In the genomic region with DNA sequence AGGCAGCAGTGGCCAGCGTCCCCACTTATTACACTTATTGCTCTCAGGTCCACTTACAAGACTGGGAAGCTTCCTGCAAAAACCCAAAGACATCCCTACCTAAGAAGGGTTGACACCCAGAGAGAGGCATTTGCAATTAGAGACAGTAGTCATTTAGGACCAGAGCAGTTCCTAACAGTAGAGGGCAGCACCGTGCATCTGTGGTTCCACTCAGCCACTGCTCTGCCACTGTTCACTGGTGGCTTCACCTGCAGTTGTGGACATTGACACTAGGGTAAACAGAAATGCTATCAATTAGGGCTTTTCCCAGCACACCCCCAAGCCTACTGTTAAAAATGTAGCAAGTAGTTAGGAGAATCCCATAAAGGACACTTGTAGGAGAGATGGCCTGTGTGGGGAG, we compare ENCODE assay signal across 8 mouse cellular contexts. TPM values are rescaled to one million over a fixed set of nuclear protein-coding genes. Genes with fewer than 3 reads are reported as not detected.
DNase-seq lines count a peak whose midpoint lies in the region; ATAC-seq and TF ChIP-seq lines count a peak whose summit lies in the region.

No protein-coding gene starts in this region.

- ATAC-seq in forebrain, embryonic 15.5 days (replicated peaks) = no peak; the same call in 1 of the 2 replicates
- ATAC-seq in megakaryocyte, adult 5-6 weeks (ENCODE audit: poor library complexity, severe bottlenecking) = peak; percentile 94

- no peaks in the 10 kb centered on the region for H3K36me3 ChIP-seq in forebrain, embryonic 10.5 days (replicated peaks)
- no peaks in the 10 kb centered on the region for H3K36me3 ChIP-seq in forebrain, embryonic 15.5 days

- H3K4me2 ChIP-seq in forebrain, embryonic 15.5 days (replicated peaks) = no peak overlapping the region

- intact Hi-C loops in heart, postnatal 10 days (cut with DNase I) = loop anchor here (1.0 kb wide), 1 partner anchor 112 kb away; no protein-coding TSS in a partner anchor

- no peaks in the 10 kb centered on the region for H3K27me3 ChIP-seq in forebrain, embryonic 10.5 days (ENCODE audit: poor library complexity, severe bottlenecking)
- H3K27me3 ChIP-seq in forebrain, embryonic 15.5 days = no peaks in the 10 kb centered on the region

- H3K9me3 ChIP-seq in forebrain, embryonic 10.5 days = no peaks in the 10 kb centered on the region
- H3K9me3 ChIP-seq in forebrain, embryonic 15.5 days = no peaks in the 10 kb centered on the region

- no peak overlapping the region for H3K27ac ChIP-seq in forebrain, embryonic 10.5 days
- H3K27ac ChIP-seq in forebrain, embryonic 15.5 days (replicated peaks) = no peak overlapping the region
- H3K27ac ChIP-seq in cortical plate, adult 2 months (ENCODE audit: insufficient read depth, low read length) = no peak overlapping the region

- WGBS in forebrain, embryonic 10.5 days = 17% methylated on average over 2 of the region's 2 CpGs
- 20% methylated on average over 2 of the region's 2 CpGs for WGBS in forebrain, embryonic 15.5 days

- no peak overlapping the region for H3K4me3 ChIP-seq in forebrain, embryonic 10.5 days
- no peak overlapping the region for H3K4me3 ChIP-seq in forebrain, embryonic 15.5 days
- no peak overlapping the region for H3K4me3 ChIP-seq in cortical plate, adult 2 months (ENCODE audit: insufficient read depth, low read length)

- peak; percentile 47 for DNase-seq in forebrain, embryonic 10.5 days (ENCODE audit: extremely low spot score, low spot score)
- peak; percentile 74 for DNase-seq in adipocyte (ENCODE audit: low spot score)
- peak; percentile 72 to 88 for DNase-seq in heart, postnatal 10 days
- DNase-seq in layer of hippocampus, adult 9-11 months = peak; percentile 74
- DNase-seq in skeletal muscle tissue, adult 2 months (ENCODE audit: low read depth, low spot score) = peak; percentile 25

- no peaks in the 10 kb centered on the region for H3K4me1 ChIP-seq in forebrain, embryonic 10.5 days
- H3K4me1 ChIP-seq in forebrain, embryonic 15.5 days = no peaks in the 10 kb centered on the region
- H3K4me1 ChIP-seq in cortical plate, adult 2 months (ENCODE audit: control insufficient read depth, insufficient read depth, low read length) = no peaks in the 10 kb centered on the region

- no peak overlapping the region for H3K9ac ChIP-seq in forebrain, embryonic 15.5 days (replicated peaks)

- TF ChIP-seq CTCF in cortical plate, adult 2 months (IDR thresholded peaks at IDR 0.05; ENCODE audit: extremely low read depth, insufficient read depth, low read length) = peak; percentile 93

- TF ChIP-seq POLR2A in cortical plate, adult 2 months (IDR thresholded peaks at IDR 0.05; ENCODE audit: extremely low read depth, insufficient read depth, low read length) = no peak

RNA-seq across cellular contexts. Expression of gene Zfp365, which starts 40.7 kb away (rescaled TPM):
- 2.7 and 3.2 TPM in 2 replicates for polyA plus RNA-seq in forebrain, embryonic 10.5 days (2016; fragmentation: Nextera tagmentation; extraction: Ambion mirVana)
- polyA plus RNA-seq in forebrain, embryonic 15.5 days (2015; fragmentation: Nextera tagmentation; extraction: Ambion mirVana) = 3.3 and 4.4 TPM in 2 replicates
- 315 and 333 TPM in 2 replicates for polyA plus RNA-seq in cortical plate, adult 2 months (2012; rRNA removed)
- total RNA-seq in heart, postnatal 10 days (2021) = 1 to 10 TPM; 1.2 to 1.3 TPM
- total RNA-seq in megakaryocyte, adult 5-6 weeks (2015) = 0.36 TPM in 1 of 2 replicates, not detected in the other
- total RNA-seq in megakaryocyte, adult 5-6 weeks (2017) = not detected in 2 replicates

Comparison
In these comparisons a context has a peak if more than half of its experiments do, and no peak if none do; other contexts are left out.
1. DNase-seq: peak in every context shown above with its lines; median percentile 80 in heart, postnatal 10 days; 74 in adipocyte; 74 in layer of hippocampus, adult 9-11 months; 47 in forebrain, embryonic 10.5 days; 25 in skeletal muscle tissue, adult 2 months.
2. RNA of gene Zfp365, which starts 40.7 kb away (polyA plus RNA-seq): 315 to 333 TPM in cortical plate, adult 2 months; 3.3 to 4.4 TPM in forebrain, embryonic 15.5 days and 2.7 to 3.2 TPM in forebrain, embryonic 10.5 days; every median in the first group is over 10 times any median in the second.